Mouse (Mus musculus) cortical plate, adult 2 months (tissue): ENCODE results near the gene Taf1b.

Experiments
- CTCF ChIP-seq: fragments of 200-500 bp; IDR thresholded peaks from 2 replicates; pipeline ENCODE4 v1.5.1; 2011; ENCODE audit warnings: mild to moderate bottlenecking, control low read depth, low read length; ENCODE audit not compliant: insufficient read depth; ENCODE audit errors: extremely low read depth
- POLR2A ChIP-seq: fragments of 200-500 bp; IDR thresholded peaks from 2 replicates; pipeline ENCODE4 v1.6.1; 2011; ENCODE audit warnings: mild to moderate bottlenecking, low read length, control low read depth; ENCODE audit not compliant: insufficient read depth; ENCODE audit errors: extremely low read depth

- TF ChIP-seq POLR2A, result no peak
- no peak for TF ChIP-seq CTCF
Measured at GRCm38 (mm10) chr12:24573275-24573580, 75.1 kb downstream of the Taf1b start.
